Mouse (Mus musculus): ENCODE measurements around the gene Mpnd.

- no peak for TF ChIP-seq CTCF (IDR thresholded peaks at IDR 0.05; ENCODE audit: borderline replicate concordance, insufficient read depth, low read length)
- TF ChIP-seq POLR2A (IDR thresholded peaks at IDR 0.05; ENCODE audit: low read depth, low read length): no peak
These were observed 28.7 kb downstream of the Mpnd start for GRCm38 (mm10) chr17:56034040-56034725.
